Mouse (Mus musculus) brain, embryonic 18.5 days (tissue): ENCODE measurements around the gene Pkhd1.
"Not testable (repeated sequence)": the region's sequence is repeated elsewhere in the genome, so short reads cannot be mapped to it uniquely, and the experiment has no call there.

Source experiments
- DNase-seq: peaks from one replicate; pipeline ENCODE4 v3.0.0-alpha.2; 2012; ENCODE audit warnings: low read depth, low spot score

The Pkhd1 gene

DNA sequence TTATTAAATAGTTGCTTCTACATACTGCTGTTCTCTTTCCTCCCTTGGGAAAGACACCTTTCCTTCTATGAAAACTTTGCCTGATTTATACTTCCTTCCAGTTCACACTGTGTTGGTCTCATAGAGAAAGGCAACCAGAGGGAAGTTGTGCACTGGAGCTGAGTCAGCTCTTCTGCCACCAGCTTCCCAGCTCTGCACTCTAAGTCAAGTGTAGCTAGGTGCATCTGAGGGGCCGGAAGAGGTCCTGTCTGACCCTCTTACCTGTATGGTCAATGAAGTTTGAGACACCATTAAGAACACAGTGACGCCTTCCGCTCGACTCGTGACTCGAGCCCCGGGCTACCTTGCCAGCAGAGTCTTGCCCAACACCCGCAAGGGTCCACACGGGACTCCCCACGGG, 131.8 kb downstream of the Pkhd1 start:
- no peak for DNase-seq

DNA sequence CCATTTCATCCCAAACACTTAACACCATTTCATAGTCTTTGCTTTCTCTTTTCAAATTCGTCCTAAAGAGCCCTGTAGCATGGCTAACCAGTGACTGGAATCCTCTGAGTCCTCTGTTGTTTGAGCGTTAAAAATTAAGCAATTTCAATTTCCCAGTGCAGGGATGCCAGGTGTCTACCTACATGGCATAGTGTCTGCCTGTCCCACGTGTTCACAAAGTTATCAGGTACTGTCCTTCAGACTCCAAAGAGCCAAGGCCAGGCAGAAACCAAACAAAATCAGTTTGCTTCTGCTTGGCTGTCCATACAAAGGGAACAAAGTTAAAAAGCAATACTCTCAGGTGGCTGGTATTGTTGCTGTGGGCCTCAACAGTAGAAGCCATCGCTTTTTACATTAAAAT, 136.0 kb downstream of the Pkhd1 start:
- no peak for DNase-seq

DNA sequence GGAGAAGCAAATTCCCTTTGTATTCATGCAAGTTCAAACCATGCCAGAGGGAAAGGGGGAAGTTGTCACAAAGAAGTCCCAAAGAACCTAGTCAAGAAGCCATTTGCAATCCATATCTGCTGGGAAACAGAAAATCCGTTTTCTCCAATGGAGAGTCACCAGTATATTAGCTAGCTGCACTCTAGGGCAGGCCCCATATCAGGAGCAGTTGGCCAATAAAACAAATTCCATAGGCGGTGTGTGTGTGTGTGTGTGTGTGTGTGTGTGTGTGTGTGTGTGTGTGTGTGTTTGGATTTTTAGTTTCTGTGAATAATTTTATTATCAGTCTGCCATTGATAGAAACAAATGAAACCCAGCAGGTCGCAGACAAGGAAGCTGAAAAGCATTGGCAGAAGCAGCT, 139.2 kb downstream of the Pkhd1 start:
- no peak for DNase-seq

DNA sequence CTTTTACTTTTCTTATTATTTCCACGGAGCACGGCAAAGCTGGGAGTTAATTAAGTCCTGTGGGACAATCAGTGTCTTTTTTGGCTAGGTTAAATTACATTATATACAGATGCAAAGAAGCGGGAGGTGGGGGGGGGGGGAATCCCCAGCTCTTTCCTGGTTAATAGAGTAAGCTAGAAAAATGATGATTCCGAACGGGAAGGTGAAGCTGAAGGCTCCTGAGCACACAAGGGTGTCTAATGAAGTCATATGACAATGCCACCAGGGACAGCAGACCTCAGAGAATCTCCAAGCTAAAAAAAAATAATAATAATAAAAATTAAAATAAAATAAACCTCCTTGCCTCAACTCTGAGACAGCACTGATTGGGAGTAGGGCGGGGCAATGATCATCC, 139.6 kb downstream of the Pkhd1 start:
- DNase-seq = no peak

DNA sequence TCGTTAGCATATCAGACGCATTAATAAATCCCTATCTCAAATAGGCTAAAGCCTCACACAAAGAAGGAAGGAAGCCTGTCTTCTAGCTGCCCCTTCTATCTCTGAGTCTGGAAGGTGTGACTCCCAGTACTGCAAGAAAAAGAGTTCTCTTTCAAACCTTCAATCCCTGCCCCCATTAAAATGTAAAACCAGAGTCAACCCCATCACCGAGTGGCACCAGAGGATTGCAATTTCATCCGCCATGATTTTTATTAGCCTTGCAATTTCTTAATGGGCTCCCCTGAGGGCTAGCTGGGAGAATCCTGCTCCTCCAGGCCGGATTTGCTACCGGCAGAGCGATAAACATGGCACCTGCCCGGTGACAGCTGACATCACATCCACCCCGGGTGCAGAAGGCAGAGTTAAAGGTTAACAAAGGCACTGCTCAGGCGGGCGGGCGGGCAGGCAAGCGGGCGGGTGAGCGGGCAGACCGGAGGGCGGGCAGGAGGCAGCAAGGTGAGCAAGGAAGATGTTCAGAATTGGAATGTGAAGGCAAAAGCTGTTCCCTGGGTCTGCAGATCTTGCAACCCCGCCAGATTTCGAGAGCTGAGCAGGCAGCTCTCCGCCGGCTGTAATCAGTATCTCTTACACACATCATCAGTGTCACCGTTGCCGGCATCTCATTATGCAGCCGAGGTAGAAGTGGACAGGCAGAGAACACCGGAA, 140.2 kb downstream of the Pkhd1 start:
- DNase-seq = no peak

DNA sequence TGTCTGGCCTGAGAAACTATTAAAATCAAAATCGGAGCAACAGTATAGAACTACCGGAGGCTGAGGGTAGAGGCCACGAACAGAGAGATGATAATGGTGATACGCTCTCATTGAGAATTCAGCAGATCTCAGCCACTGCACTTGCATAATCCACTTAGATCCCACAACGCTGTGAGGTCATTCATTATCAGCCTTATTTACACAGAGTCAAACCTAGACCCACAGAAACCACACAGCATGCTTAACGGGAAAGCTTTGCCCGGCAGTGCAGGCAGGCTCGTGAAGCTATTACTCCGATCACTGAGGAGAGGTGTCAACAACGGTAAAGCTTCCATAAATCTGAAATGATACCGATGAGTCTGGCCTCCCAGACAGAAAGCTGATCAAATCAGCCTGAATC, 147.1 kb downstream of the Pkhd1 start:
- no peak for DNase-seq

DNA sequence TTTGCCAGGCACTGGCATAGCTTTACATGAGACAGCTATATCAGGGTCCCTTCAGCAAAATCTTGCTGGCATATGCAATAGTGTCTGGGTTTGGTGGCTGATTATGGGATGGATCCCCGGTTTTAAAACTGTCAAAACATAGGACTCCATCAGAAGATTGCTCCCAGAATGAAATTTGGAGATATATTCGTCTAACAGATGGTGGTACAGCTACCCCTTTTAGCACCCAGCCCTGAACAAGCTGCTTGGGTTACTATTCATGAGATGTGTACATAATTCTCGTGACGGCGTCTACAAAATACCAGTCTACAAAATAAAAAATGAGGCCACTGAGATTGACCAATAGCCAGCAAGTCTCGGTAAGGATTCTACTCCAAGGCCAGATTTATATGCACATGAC, 147.5 kb downstream of the Pkhd1 start:
- DNase-seq = no peak

DNA sequence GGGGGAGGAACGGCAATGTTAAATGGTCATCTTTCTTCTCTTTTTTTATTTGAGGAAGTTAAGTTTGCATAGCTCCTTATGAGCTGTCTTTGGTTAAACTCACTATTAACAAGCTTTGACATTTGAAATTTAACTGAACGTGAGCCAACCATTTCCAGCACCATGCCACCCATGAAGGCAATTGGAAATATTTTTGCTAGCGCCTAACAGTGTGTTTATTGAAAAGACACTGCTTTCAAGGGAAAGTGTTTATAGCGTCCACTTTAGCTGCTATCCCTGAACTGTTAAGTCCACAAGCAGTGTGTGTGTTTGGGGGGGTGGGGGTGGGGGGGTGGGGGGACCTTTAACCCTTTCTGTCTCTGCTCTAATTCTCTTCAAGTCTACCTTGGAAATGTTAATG, 151.4 kb downstream of the Pkhd1 start:
- DNase-seq = no peak

DNA sequence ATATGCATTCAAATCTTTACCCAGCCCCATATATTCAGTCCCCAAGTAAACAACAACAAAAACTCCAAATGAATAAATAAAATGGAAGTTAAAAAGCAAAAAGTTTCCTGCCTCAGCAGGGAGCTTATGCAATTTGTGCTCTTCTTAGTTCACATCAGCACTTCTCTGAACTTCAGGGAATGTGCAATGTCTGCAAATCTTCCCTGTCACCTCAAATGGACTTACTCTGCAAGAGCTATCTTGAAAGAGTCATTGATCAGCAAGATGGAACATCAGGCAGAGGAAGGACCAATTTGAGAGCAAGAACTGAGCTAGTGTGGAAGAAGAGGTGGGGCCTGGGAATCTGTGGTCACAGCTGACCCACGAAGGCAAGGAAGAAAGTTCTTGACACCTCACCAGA, 163.2 kb downstream of the Pkhd1 start:
- no peak for DNase-seq

DNA sequence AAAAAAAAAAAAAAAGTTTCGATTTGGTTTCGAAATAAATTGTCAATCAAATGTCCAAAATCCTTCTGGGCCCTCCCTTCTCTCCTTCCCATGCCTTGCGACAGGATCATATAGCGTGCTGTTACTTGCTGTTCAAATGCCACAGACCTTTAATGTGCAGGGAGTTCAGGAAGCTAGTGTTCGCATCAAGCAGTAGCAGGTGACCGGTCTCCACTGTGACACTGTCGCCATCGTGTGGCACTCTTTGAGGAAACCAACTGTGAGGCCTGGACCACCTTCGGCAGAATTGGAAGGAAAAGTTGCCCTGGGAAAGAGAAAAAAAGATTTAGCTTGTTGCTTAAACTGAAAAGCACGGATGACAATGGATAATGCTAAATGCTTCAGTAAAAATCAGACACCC, 167.8 kb downstream of the Pkhd1 start:
- DNase-seq = no peak

DNA sequence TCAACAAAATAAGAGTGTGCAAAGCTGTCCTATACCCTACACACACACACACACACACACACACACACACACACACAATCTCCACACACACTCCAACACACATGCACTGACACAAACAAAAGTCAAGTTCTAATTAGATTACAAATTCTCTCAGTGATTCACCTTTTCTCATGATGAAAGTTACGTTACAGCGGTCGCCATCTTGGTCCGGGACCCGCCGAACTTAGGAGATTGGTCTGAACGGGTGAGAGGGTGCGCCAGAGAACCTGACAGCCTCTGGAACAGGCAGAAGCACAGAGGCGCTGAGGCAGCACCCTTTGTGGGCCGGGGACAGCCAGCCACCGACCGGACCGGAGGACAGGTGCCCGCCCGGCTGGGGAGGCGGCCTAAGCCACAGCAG, 185.8 kb downstream of the Pkhd1 start:
- not testable (repeated sequence) for DNase-seq

DNA sequence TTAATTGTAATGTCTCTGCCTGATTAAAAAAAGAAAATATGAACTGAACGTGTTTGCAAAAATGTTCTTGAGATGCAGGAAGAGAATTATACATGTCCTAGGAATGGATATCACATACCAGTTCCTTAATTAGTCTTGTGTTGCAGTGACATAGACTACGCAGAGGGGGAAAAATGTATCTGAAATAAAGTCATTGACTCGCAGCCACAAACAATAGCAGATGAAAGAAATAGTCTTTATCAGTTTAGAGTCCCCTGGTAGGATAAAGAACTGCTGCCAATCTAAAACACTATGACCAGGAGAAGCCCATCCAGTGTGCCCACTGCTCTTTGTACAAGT, 188.8 kb downstream of the Pkhd1 start:
- DNase-seq = no peak

DNA sequence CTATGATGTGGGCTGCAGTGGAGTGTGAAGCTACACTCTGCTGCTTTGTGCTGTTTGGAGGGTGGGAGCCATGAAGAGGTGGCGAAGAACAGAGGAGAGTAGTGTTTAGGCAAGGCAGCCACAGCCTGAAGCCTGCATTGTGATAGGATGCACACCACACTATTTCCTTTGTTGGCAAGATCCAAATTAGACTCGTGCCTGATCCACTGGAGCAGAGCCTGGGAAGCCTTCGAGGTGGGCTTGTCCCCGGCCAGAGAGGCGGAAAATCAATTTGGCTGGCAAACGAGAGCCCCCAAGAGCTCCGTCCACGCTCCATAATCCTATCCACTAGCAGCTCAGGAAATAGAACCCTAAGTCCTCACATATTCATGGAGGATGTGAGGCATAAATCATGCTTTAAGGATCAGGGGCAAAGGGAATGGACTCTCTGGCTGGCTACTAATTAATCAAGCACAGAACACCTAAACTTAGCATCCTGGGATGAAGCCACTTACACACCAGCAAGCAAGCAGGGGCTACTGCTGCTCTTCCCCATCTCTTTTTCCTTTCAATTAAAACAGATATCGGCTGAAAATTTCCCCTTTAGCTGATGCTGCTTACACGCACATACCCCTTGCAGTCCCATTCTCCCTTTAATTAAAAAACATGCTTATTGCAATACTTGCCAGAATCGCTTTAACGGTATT, 189.4 kb downstream of the Pkhd1 start:
- DNase-seq = peak; percentile 6

DNA sequence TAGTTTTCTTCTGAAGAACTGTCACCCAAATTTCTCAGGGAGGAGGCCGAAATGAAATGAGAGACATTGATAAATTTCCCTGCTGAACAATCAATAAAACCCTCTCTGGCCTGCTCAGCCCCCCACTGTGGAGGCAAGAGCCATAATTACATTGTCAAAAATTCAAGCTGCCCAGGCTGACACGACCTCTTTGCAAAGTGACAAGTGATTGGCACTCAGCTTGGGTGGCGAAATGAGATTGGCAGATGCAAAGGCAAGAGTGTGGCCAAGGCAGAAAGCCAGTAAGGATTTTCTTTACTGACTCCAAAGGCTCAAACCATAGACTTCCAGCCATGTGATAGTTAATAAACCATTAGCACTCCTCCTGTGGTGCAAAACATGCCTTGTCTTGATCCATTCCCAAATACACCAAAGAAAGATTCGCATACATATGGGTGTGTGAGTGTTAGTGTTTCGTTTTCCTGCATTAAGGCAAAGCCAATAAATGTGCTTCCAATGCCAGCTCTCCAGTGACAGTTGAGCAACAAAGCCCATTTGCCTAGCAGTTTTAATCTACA, 208.4 kb downstream of the Pkhd1 start:
- DNase-seq = no peak

DNA sequence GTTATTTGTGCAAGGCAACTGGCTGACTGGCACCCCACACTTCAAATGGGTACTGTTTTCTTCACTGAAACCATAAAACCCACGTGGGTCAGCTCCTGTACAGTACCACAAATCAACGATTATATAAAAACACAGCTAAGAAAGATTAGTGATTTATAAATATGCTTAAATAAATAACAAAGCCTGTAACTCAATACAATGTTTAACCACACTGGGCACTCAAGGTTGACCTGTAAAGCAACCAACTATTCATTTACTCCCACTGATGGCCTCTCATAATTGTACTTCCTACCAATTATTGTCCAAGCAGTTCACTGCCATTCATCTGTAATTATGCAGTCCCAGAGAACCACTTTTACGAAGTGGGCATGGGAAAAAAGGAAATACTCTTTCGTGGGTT, 219.5 kb downstream of the Pkhd1 start:
- DNase-seq = no peak

DNA sequence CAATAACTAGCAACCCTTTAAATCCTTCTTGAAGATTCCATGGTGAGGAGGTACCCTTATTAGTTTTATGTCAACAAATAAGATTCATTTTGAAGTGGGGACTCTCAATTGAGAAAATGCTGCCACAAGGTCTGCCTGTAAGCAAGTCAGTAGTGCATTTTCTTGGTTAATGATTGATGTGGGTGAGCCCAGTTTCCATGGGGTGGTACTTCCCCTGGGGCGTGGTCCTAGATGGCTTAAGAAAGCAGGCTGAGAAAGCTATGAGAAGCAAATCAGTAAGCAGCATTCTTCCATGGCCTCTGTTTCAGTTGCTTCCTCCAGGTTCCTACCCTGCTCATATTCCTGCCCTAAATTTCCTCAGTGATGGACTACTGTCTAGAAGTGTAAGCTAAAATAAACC, 253.4 kb downstream of the Pkhd1 start:
- no peak for DNase-seq

DNA sequence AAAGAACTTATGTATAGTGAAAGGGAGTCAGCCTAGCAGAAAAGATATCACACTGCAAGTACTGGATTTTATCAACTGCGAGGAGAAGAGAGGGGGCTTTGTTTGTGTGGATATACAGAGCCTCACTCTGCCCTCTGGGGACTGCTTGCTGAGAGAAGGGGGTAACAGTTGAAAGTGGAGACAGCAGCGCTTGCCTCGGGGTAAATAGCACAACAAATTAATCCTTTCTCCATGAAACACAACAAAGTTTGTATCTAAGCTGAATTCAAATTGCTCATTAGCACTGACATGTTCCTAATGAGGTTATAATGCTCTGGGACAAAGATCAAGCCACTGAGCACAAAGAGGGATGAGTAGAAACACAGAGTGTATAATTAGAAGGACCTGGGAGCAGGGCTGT, 273.2 kb downstream of the Pkhd1 start:
- DNase-seq = no peak

DNA sequence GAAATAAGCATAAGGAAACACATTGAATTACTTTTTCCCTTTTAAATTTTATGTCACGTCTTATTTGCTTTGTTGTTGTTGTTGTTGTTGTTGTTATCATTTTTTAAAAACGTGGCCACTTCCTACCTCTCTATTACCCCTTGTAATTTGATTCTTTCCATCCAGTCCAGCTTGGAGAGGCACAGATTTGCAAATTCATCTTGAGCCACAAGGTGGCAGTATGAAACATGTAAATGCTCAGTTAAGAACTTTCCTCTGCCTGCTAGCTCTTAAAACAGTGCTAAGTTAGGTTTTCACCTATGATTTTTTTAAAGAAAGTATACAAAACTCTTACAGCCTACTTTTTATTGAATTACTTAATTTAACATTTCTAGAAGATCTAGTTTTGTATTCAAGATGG, 306.4 kb downstream of the Pkhd1 start:
- DNase-seq = peak; percentile 34

DNA sequence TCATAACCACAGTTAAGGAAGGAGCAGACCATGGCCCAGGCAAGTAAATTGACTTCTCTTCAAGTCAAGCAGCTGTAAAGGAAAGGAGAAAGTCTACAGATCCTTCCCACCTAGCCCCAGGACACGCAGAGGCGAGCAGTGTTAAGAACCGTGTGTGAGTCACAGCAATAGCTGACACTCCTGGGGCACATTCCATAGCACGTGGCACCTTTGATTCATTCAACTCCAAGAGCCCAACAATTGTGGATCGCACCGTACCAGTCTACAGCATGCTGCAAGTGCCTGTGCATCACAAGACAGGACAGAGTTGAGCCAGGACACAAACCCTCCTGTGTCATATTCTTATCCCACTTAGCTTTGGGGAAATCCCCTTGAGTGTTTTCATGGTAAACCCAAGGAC, 306.9 kb downstream of the Pkhd1 start:
- DNase-seq = no peak

DNA sequence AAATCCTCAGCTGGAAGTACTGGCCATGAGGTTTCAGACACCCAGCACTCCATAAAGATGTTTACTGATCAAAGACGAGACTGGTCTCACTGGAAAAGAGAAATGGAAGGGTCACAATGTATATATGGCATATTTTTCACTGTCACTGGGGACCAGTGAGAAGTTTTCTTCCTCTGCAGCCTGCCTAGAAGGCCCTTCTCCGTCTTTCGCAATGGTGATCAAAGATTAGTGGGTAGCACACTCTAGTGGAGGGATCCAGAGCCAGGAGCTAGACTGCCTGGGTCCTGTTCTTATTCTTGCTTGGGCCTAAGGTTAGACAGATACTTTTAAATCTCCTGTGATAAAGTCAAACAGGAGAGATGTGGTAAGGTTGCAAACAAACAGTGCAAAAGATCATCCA, 311.7 kb downstream of the Pkhd1 start:
- DNase-seq = no peak

DNA sequence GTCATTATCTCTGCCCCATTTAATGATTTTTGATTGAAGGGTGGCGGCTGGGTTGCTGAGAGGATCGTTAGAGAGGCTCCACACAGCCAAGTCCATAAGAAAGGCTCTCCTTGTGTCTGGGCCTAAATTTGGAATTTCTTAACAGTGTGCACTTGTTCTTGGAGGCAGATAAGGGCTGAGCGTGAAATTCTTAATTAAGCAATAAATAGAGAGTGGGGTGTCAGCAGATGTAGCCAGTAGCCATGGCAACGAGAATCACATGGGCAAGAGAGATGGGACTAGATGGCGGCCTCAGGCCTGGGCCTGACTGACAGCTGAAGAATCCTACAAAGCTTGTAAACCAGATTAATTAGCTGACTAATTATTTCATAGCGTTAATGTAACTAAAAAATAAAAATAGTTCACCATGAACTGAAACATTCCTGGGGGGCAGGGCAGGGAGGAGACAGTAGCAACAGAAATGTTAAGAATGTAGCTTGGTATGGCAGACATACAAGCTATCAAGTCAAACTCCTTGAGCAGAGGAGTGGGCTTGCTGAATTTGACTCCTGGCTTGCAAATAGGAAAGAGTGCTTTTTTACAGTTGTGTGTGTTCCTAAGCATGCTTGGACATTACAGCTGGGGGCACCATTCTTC, 314.8 kb downstream of the Pkhd1 start:
- DNase-seq = peak; percentile 43

DNA sequence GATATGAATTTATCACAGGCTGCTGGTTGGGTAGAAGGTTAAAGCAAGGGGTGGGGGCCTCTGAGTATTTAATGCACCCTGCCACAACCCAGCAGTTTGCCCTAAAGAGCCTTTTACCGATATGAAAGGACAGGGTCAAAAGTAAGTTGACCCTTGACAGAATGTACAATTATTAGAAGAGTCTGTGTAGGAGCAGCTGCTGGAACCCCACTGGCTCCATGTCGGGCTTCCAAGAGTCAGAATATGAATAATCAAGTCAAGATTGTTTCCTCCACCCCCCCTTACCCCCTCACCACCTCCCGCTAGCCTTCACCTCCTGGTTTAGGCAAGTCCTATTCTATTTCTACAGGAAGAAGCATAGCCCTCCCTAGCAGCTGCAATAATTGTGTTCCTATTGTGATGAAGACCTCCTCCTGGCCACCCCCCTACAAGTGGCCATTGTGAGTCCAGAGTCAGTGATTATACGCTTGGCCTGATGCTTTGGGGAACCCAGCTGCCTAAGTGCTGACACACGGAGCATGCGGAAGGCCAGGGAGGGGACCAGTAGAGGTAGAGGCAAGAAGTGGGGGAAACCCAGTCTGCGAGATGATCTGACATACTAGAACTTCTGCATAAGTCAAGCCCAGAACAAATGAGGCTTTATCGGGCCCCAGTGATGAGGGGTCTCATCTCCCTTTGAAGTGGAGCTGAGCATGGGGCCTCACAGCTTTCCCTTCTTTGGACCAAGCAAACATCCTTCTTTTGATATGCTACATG, 315.5 kb downstream of the Pkhd1 start:
- DNase-seq = no peak
